Mouse (Mus musculus) lung, postnatal 0 days (tissue): ENCODE measurements around the gene Kcnip3. TPM values are rescaled to one million over a fixed set of nuclear protein-coding genes. Genes with fewer than 3 reads are reported as not detected.

Experiments used
- ATAC-seq: fragments of 200-750 bp; cut with Nextera tagmentation; 2 replicates; pipeline ENCODE4 v1.8.0; 2017; ENCODE audit warnings: moderate library complexity
- DNase-seq: peaks from one replicate; pipeline ENCODE4 v3.0.0-alpha.2; 2016; ENCODE audit warnings: low spot score
- H3K27ac ChIP-seq: fragments of 300-500 bp; sonication (generic); 2 replicates; pipeline ENCODE4 v1.5.1; 2014; ENCODE audit warnings: antibody characterized with exemption, mild to moderate bottlenecking, low read length, mixed read lengths
- H3K27me3 ChIP-seq: fragments of 300-500 bp; sonication (generic); replicated peaks from 2 replicates; pipeline ENCODE4 v1.6.1; 2014; ENCODE audit warnings: low read length, mixed read lengths; ENCODE audit not compliant: insufficient read depth
- H3K36me3 ChIP-seq: fragments of 300-500 bp; sonication (generic); 2 replicates; pipeline ENCODE4 v1.6.1; 2014; ENCODE audit warnings: low read length, mixed read lengths; ENCODE audit not compliant: insufficient read depth
- H3K4me1 ChIP-seq: fragments of 300-500 bp; sonication (generic); 2 replicates; pipeline ENCODE4 v1.6.1; 2014; ENCODE audit warnings: antibody characterized with exemption, low read depth, low read length, mixed read lengths; ENCODE audit not compliant: insufficient read depth
- H3K4me2 ChIP-seq: fragments of 300-500 bp; sonication (generic); replicated peaks from 2 replicates; pipeline ENCODE4 v1.6.1; 2014; ENCODE audit warnings: low read depth, mild to moderate bottlenecking, low read length, moderate library complexity, mixed read lengths
- H3K4me3 ChIP-seq: fragments of 300-500 bp; sonication (generic); 2 replicates; pipeline ENCODE4 v1.5.1; 2014; ENCODE audit warnings: low read depth, low read length
- H3K9ac ChIP-seq: fragments of 300-500 bp; sonication (generic); replicated peaks from 2 replicates; pipeline ENCODE4 v1.6.1; 2014; ENCODE audit warnings: low read depth, mild to moderate bottlenecking
- H3K9me3 ChIP-seq: fragments of 300-500 bp; sonication (generic); 2 replicates; pipeline ENCODE4 v1.6.1; 2016; ENCODE audit warnings: low read length, mixed read lengths
- CTCF ChIP-seq: IDR thresholded peaks from 2 replicates; pipeline ENCODE4 v1.5.1; 2016; ENCODE audit warnings: antibody characterized with exemption, mild to moderate bottlenecking
- EP300 ChIP-seq: IDR thresholded peaks from 2 replicates; pipeline ENCODE4 v1.6.1; 2016; ENCODE audit warnings: antibody characterized with exemption, mild to moderate bottlenecking, control low read depth
- WGBS: fragments of 180-500 bp; shearing (Covaris S2); extraction: QIAGEN DNeasy Blood & Tissue Kit; methylation state at CpG from one replicate; pipeline ENCODE4 v1.1.7; 2014; 5-methylcytosine and 5-hydroxymethylcytosine counted together
- polyA plus RNA-seq: library from polyadenylated mRNA; unstranded; fragments of >200 nt; fragmentation: Nextera tagmentation; extraction: Ambion mirVana; gene quantifications from 2 replicates; pipeline ENCODE4 v1.2.1, GENCODE M21; 2015

Gene Kcnip3
- 0.63 and 1.1 TPM in 2 replicates for polyA plus RNA-seq

- Histone ChIP-seq H3K27me3 (no peaks in the 10 kb centered on the region), H3K9me3 (no peaks in the 10 kb centered on the region), H3K4me2 (peak within 1 kb of the TSS; percentile 51), H3K9ac (peak within 1 kb of the TSS; percentile 32; the same call in 1 of the 2 replicates), H3K36me3 (no peaks in the 10 kb centered on the region), H3K4me3 (peak within 1 kb of the TSS; percentile 8; the same call in 1 of the 2 replicates), H3K4me1 (peaks cover 15% of the 10 kb centered on the region; the same call in 1 of the 2 replicates), H3K27ac (no peak within 1 kb of the TSS)
- 10% methylated on average over 10 of the region's 10 CpGs for WGBS
- ATAC-seq (peak; percentile 63), DNase-seq (peak; percentile 39)
- no peak for TF ChIP-seq CTCF
- no peak for TF ChIP-seq EP300
These were observed at the start of gene Kcnip3 for GRCm38 (mm10) chr2:127522006-127522441. TSS of gene Kcnip3 (minus strand) at chr2:127522094.

- Histone ChIP-seq H3K36me3 (no peaks in the 10 kb centered on the region), H3K27me3 (no peaks in the 10 kb centered on the region), H3K4me3 (no peak overlapping the region), H3K27ac (no peak overlapping the region), H3K9me3 (no peaks in the 10 kb centered on the region), H3K4me2 (no peak overlapping the region), H3K4me1 (no peaks in the 10 kb centered on the region), H3K9ac (no peak overlapping the region)
- peak; percentile 85 for DNase-seq
- peak; percentile 96 for ATAC-seq
- WGBS = 17% methylated on average over 18 of the region's 18 CpGs
- TF ChIP-seq EP300 = no peak
- TF ChIP-seq CTCF = peak; percentile 93
These were observed 37.4 kb upstream of the Kcnip3 start for GRCm38 (mm10) chr2:127559070-127559966.

- H3K9me3 ChIP-seq = no peaks in the 10 kb centered on the region
- ATAC-seq (no peak), DNase-seq (peak; percentile 48)
- H3K9ac ChIP-seq = no peak overlapping the region
- H3K4me3 ChIP-seq = no peak overlapping the region
- H3K4me1 ChIP-seq = no peaks in the 10 kb centered on the region
- WGBS = 57% methylated on average over 5 of the region's 5 CpGs
- no peak overlapping the region for H3K4me2 ChIP-seq
- no peaks in the 10 kb centered on the region for H3K36me3 ChIP-seq
- no peak for TF ChIP-seq EP300
- TF ChIP-seq CTCF = peak; percentile 63
- no peaks in the 10 kb centered on the region for H3K27me3 ChIP-seq
- no peak overlapping the region for H3K27ac ChIP-seq
These were observed 29.2 kb upstream of the Kcnip3 start for GRCm38 (mm10) chr2:127551078-127551477.

- no peak overlapping the region for H3K9ac ChIP-seq
- WGBS = 74% methylated on average over 1 of the region's 1 CpGs
- H3K27me3 ChIP-seq = no peaks in the 10 kb centered on the region
- no peak overlapping the region for H3K4me3 ChIP-seq
- H3K27ac ChIP-seq = no peak overlapping the region
- DNase-seq (no peak), ATAC-seq (no peak)
- no peak for TF ChIP-seq CTCF
- TF ChIP-seq EP300 = no peak
- no peaks in the 10 kb centered on the region for H3K9me3 ChIP-seq
- no peak overlapping the region for H3K4me2 ChIP-seq
- no peaks in the 10 kb centered on the region for H3K4me1 ChIP-seq
- no peaks in the 10 kb centered on the region for H3K36me3 ChIP-seq
These were observed 28.6 kb upstream of the Kcnip3 start for GRCm38 (mm10) chr2:127550446-127550845.

GRCm38 (mm10) chr2:127549711-127550110, 27.8 kb upstream of the Kcnip3 start:
- H3K36me3 ChIP-seq = no peaks in the 10 kb centered on the region
- H3K4me3 ChIP-seq = no peak overlapping the region
- no peak for TF ChIP-seq EP300
- no peak for TF ChIP-seq CTCF
- no peaks in the 10 kb centered on the region for H3K4me1 ChIP-seq
- ATAC-seq (no peak), DNase-seq (no peak)
- H3K4me2 ChIP-seq = no peak overlapping the region
- no peaks in the 10 kb centered on the region for H3K27me3 ChIP-seq
- no peak overlapping the region for H3K9ac ChIP-seq
- H3K27ac ChIP-seq = no peak overlapping the region
- no peaks in the 10 kb centered on the region for H3K9me3 ChIP-seq

- no peaks in the 10 kb centered on the region for H3K27me3 ChIP-seq
- DNase-seq (no peak), ATAC-seq (no peak)
- TF ChIP-seq EP300 (no peak), CTCF (no peak)
- no peak overlapping the region for H3K4me2 ChIP-seq
- no peaks in the 10 kb centered on the region for H3K36me3 ChIP-seq
- no peak overlapping the region for H3K9ac ChIP-seq
- 67% methylated on average over 5 of the region's 5 CpGs for WGBS
- H3K27ac ChIP-seq = no peak overlapping the region
- no peaks in the 10 kb centered on the region for H3K4me1 ChIP-seq
- H3K4me3 ChIP-seq = no peak overlapping the region
- H3K9me3 ChIP-seq = no peaks in the 10 kb centered on the region
These were observed 26.6 kb upstream of the Kcnip3 start for GRCm38 (mm10) chr2:127548342-127549074.
